Mouse (Mus musculus) thymus, adult 2 months (tissue): ENCODE measurements around the gene Wif1. TPM values are rescaled to one million over a fixed set of nuclear protein-coding genes. Genes with fewer than 3 reads are reported as not detected.

Experiments
- DNase-seq: peaks from one replicate; pipeline ENCODE4 v3.0.0; 2021
- H3K27ac ChIP-seq: fragments of 200-500 bp; 2 replicates; pipeline ENCODE4 v1.5.1; 2012; ENCODE audit warnings: low read length, control low read depth; ENCODE audit not compliant: control insufficient read depth, insufficient read depth
- H3K27me3 ChIP-seq: fragments of 200-500 bp; 2 replicates; pipeline ENCODE4 v1.6.1; 2012; ENCODE audit warnings: mild to moderate bottlenecking, low read length, moderate library complexity, mixed read lengths; ENCODE audit not compliant: control insufficient read depth, insufficient read depth
- H3K36me3 ChIP-seq: fragments of 200-500 bp; 2 replicates; pipeline ENCODE4 v1.6.1; 2012; ENCODE audit warnings: mild to moderate bottlenecking, low read length, moderate library complexity; ENCODE audit not compliant: control insufficient read depth, insufficient read depth
- H3K4me1 ChIP-seq: fragments of 200-500 bp; replicated peaks from 2 replicates; pipeline ENCODE4 v1.6.1; 2012; ENCODE audit warnings: low read length; ENCODE audit not compliant: control insufficient read depth, insufficient read depth
- H3K4me3 ChIP-seq: fragments of 200-500 bp; 2 replicates; pipeline ENCODE4 v1.5.1; 2012; ENCODE audit warnings: mild to moderate bottlenecking, low read length, control low read depth, moderate library complexity; ENCODE audit not compliant: control insufficient read depth, insufficient read depth
- CTCF ChIP-seq: fragments of 200-500 bp; IDR thresholded peaks from 2 replicates; pipeline ENCODE4 v1.5.1; 2012; ENCODE audit warnings: mild to moderate bottlenecking, control low read depth, low read length, moderate library complexity, borderline replicate concordance; ENCODE audit not compliant: control insufficient read depth, poor library complexity, insufficient read depth; ENCODE audit errors: extremely low read depth
- POLR2A ChIP-seq: fragments of 200-500 bp; IDR thresholded peaks from 2 replicates; pipeline ENCODE4 v1.6.1; 2012; ENCODE audit warnings: mild to moderate bottlenecking, low read length, control low read depth, moderate library complexity; ENCODE audit not compliant: control insufficient read depth, poor library complexity, insufficient read depth; ENCODE audit errors: extremely low read depth
- WGBS: fragments of 180-500 bp; shearing (Covaris S2); methylation state at CpG from one replicate; pipeline ENCODE4 v1.1.7; 2018; 5-methylcytosine and 5-hydroxymethylcytosine counted together
- polyA plus RNA-seq: library from polyadenylated mRNA; depleted of rRNA; stranded (reverse); fragments of >200 nt; gene quantifications from 2 replicates; pipeline ENCODE4 v1.2.3, GENCODE M21; 2012

Gene Wif1
- polyA plus RNA-seq, 1 experiment, result 0.97 TPM

- Histone ChIP-seq H3K4me3 (no peak overlapping the region), H3K36me3 (no peaks in the 10 kb centered on the region), H3K27ac (no peak overlapping the region), H3K27me3 (no peaks in the 10 kb centered on the region), H3K4me1 (no peaks in the 10 kb centered on the region)
- no peak for DNase-seq
- no peak for TF ChIP-seq CTCF
- no peak for TF ChIP-seq POLR2A
- WGBS, result 97% methylated on average over 6 of the region's 6 CpGs
Measured at GRCm38 (mm10) chr10:121052076-121052475, 18.3 kb downstream of the Wif1 start.

DNA sequence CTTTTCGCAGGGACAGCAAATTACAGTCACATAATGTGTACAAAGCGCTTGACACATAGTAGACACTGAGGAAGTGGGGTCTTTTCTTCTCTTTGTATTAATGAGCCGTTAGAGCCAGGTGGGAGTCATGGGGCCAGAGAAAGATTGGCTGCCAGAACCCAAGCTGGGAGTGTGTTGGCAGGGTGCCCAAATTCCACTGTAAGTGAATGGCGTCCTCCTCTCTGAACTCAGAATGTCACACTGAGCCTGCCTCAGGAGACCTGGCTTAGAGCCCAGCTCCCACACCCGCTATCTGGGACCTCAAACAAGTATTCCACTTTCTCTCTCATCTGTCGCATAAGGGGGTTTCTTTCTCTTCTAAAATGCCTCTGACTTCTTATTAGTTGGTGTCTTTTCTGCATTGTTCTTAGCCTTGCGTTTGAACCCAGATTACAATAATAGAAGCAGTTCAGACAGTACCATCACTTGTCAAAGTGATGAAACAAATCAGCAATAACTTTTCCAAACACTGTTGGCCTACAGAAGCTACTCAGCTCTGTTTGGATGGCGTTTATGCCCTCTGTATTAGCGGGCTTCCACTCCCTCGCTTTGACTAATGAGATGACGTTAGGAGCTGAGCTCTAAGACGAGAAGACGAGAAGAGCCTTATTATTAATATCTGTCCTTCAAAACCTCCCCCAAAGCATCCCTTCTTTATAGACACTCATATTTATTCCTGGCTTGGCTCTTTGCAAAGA is 21.9 kb downstream of the Wif1 start:
- TF ChIP-seq POLR2A (no peak), CTCF (no peak)
- Histone ChIP-seq H3K27ac (no peak overlapping the region), H3K4me3 (no peak overlapping the region), H3K36me3 (no peaks in the 10 kb centered on the region), H3K27me3 (no peaks in the 10 kb centered on the region), H3K4me1 (no peaks in the 10 kb centered on the region)
- DNase-seq, result no peak
- 77% methylated on average over 13 of the region's 13 CpGs for WGBS

- Histone ChIP-seq H3K27me3 (no peaks in the 10 kb centered on the region), H3K27ac (no peak overlapping the region), H3K4me1 (no peaks in the 10 kb centered on the region), H3K4me3 (no peak overlapping the region), H3K36me3 (no peaks in the 10 kb centered on the region)
- TF ChIP-seq CTCF (no peak), POLR2A (no peak)
- 88% methylated on average over 6 of the region's 6 CpGs for WGBS
- DNase-seq, result no peak
Measured at GRCm38 (mm10) chr10:121056823-121057222, 23.1 kb downstream of the Wif1 start.

DNA sequence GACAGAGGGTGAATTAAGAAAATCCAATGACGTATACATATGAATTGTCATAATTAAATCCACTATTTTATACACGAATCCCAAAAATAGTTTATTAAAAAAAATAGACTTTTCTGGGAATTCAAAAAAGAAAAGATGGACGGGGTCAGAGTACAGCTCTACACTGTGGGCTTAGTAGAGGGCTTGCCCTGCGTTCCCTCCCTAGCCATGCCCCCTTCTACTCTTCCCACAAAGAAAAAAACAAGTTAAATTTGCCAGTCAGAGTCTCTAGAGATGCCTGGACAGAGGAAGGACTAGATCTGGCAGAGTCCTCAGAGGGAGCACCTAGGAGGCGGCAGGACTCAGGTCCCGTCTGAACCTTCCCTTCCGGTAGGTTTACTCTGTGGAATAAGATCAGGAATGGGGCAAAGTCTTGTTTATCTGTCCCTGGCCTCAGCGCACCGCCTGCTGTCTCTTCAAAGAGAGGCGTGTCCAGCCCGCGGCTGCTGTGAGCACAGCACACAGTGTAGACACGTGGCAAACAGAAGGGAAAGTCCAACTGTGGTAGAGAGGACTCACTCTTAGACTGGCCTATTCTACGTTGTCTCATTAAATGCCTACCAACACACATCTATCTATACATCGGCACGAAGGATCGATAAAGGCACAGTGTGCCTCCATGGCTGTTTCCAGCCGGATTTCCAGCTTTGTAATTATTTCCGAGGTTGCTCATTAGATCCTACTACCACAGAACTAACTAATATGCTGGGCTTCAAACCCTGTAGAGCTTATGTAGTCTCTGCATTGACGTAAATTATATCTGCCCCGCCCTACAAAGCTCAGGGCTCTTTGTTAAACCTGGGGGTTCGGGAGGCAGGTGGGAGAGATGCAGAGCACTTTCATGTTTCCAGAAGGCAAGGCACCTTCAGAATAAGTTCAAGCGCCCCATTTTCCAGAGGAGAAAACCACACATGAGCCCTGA is 25.6 kb downstream of the Wif1 start:
- Histone ChIP-seq H3K27me3 (no peaks in the 10 kb centered on the region), H3K36me3 (no peaks in the 10 kb centered on the region), H3K4me3 (no peak overlapping the region), H3K4me1 (no peaks in the 10 kb centered on the region), H3K27ac (no peak overlapping the region)
- DNase-seq, result no peak
- 90% methylated on average over 23 of the region's 23 CpGs for WGBS
- no peak for TF ChIP-seq POLR2A
- no peak for TF ChIP-seq CTCF

GRCm38 (mm10) chr10:121061336-121061835 is 27.6 kb downstream of the Wif1 start:
- no peak overlapping the region for H3K4me3 ChIP-seq
- no peaks in the 10 kb centered on the region for H3K36me3 ChIP-seq
- DNase-seq, result no peak
- no peaks in the 10 kb centered on the region for H3K4me1 ChIP-seq
- WGBS, result 96% methylated on average over 5 of the region's 5 CpGs
- H3K27me3 ChIP-seq, result no peaks in the 10 kb centered on the region
- no peak for TF ChIP-seq POLR2A
- no peak for TF ChIP-seq CTCF
- H3K27ac ChIP-seq, result no peak overlapping the region

DNA sequence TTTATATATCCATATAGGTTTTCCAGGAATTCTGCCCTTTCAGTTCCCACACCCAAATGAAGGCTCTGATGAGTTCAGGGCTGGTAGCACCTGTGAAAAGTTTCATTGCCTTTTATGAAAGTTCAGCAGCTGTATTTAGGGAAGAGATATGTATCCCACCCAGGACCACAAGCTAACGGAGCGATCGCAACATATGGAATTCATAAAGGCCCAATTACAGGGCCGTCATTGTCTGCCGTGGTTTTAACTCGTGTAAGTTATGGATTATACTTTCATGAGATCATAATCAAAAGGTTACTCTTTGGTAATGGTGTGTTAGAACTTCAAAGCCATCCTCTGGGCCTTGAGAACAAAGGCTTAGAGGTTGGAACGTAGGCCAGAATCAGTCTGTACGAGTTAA is 28.9 kb downstream of the Wif1 start:
- 89% methylated on average over 8 of the region's 8 CpGs for WGBS
- Histone ChIP-seq H3K4me1 (no peaks in the 10 kb centered on the region), H3K4me3 (no peak overlapping the region), H3K27ac (no peak overlapping the region), H3K36me3 (no peaks in the 10 kb centered on the region), H3K27me3 (no peaks in the 10 kb centered on the region)
- no peak for DNase-seq
- TF ChIP-seq CTCF, result no peak
- TF ChIP-seq POLR2A, result no peak
